Comparison of ENCODE assay signal across 23 mouse cellular contexts in the genomic region with DNA sequence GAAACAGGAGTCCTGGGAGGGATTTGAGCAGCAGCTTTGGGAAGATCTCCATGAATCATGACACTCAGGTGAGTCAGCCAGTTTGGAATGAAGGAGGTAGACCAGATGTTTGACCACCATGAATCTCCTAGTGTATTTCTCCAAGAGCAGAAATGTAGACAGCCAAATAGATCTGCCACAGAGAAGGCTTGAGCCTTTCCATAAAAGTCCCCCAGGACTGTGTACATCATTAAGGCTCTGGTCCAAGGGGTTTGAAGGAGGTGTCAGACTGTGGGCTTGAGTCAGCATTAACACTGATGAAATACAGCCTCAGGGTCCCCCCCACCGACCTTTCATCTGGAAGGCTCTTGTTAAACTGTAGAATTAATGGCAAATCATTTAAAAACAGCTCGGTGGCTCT. TPM values are rescaled to one million over a fixed set of nuclear protein-coding genes. Genes with fewer than 3 reads are reported as not detected.
DNase-seq lines count a peak whose midpoint lies in the region; ATAC-seq lines count a peak whose summit lies in the region.
"Had no signal": no experiment of that assay in that cellular context is flagged by ENCODE, and none has a peak within 500 bp of the region (broad histone marks: within the 10 kb centered on the region; RNA-seq: fewer than 3 reads in every experiment).

No protein-coding gene starts in this region.

- H3K9me3 ChIP-seq in kidney, embryonic 14.5 days (ENCODE audit: control insufficient read depth, low read length) = peaks cover 3% of the 10 kb centered on the region; the same call in 1 of the 2 replicates
- H3K9me3 ChIP-seq in lung, embryonic 15.5 days = no peaks in the 10 kb centered on the region
- H3K9me3 ChIP-seq: embryonic facial prominence, embryonic 15.5 days; hindbrain, embryonic 15.5 days; limb, embryonic 10.5 days had no signal

- H3K4me1 ChIP-seq in kidney, embryonic 14.5 days (ENCODE audit: control insufficient read depth, insufficient read depth, low read length) = no peaks in the 10 kb centered on the region
- no peaks in the 10 kb centered on the region for H3K4me1 ChIP-seq in lung, embryonic 15.5 days
- H3K4me1 ChIP-seq: embryonic facial prominence, embryonic 15.5 days; hindbrain, embryonic 15.5 days had no signal

- H3K4me3 ChIP-seq in kidney, embryonic 14.5 days (ENCODE audit: low read length) = no peak overlapping the region
- no peak overlapping the region for H3K4me3 ChIP-seq in lung, embryonic 15.5 days
- H3K4me3 ChIP-seq: embryonic facial prominence, embryonic 15.5 days; forebrain, embryonic 10.5 days; hindbrain, embryonic 15.5 days; left cerebral cortex, adult 2 months; limb, embryonic 10.5 days had no signal

- H3K9ac ChIP-seq in kidney, embryonic 14.5 days (ENCODE audit: low read depth, low read length) = no peak overlapping the region
- H3K9ac ChIP-seq in lung, embryonic 15.5 days = no peak overlapping the region
- H3K9ac ChIP-seq: embryonic facial prominence, embryonic 15.5 days; hindbrain, embryonic 15.5 days had no signal

- no peak overlapping the region for H3K4me2 ChIP-seq in kidney, embryonic 14.5 days (replicated peaks; ENCODE audit: low read depth, low read length)
- no peak overlapping the region for H3K4me2 ChIP-seq in lung, embryonic 15.5 days
- H3K4me2 ChIP-seq: embryonic facial prominence, embryonic 15.5 days; hindbrain, embryonic 15.5 days; midbrain, embryonic 11.5 days had no signal

- DNase-seq in kidney, postnatal 25 days = no peak
- no peak for DNase-seq in lung, postnatal 14 days
- DNase-seq in forelimb bud, embryonic 11.5 days (ENCODE audit: low read depth, low spot score) = peak; percentile 27
- DNase-seq in thymus, postnatal 25 days = no peak
- no peak for DNase-seq in adrenal gland, postnatal 36 days
- DNase-seq: cerebellum, adult 11-12 months; cerebellum, postnatal 14 days; gastrocnemius, postnatal 10 days; thymus, postnatal 36 days had no signal

- H3K27ac ChIP-seq in kidney, embryonic 14.5 days (ENCODE audit: low read depth, low read length) = no peak overlapping the region
- H3K27ac ChIP-seq in lung, embryonic 15.5 days = no peak overlapping the region
- H3K27ac ChIP-seq: embryonic facial prominence, embryonic 15.5 days; forebrain, embryonic 10.5 days; hindbrain, embryonic 15.5 days; left cerebral cortex, adult 2 months; limb, embryonic 10.5 days had no signal

- 22% methylated on average over 2 of the region's 2 CpGs for whole genome bisulfite sequencing in kidney, embryonic 14.5 days
- WGBS in lung, embryonic 15.5 days = 40% methylated on average over 2 of the region's 2 CpGs

- H3K27me3 ChIP-seq in kidney, embryonic 14.5 days (ENCODE audit: control insufficient read depth, insufficient read depth, low read length) = no peaks in the 10 kb centered on the region
- H3K27me3 ChIP-seq in lung, embryonic 15.5 days = no peaks in the 10 kb centered on the region
- H3K27me3 ChIP-seq: embryonic facial prominence, embryonic 15.5 days; hindbrain, embryonic 15.5 days had no signal

- no peaks in the 10 kb centered on the region for H3K36me3 ChIP-seq in kidney, embryonic 14.5 days (ENCODE audit: control insufficient read depth, insufficient read depth, low read length)
- no peaks in the 10 kb centered on the region for H3K36me3 ChIP-seq in lung, embryonic 15.5 days
- H3K36me3 ChIP-seq: embryonic facial prominence, embryonic 15.5 days; forebrain, embryonic 10.5 days; hindbrain, embryonic 15.5 days; limb, embryonic 10.5 days had no signal

- peak; percentile 75 for ATAC-seq in kidney, embryonic 14.5 days (ENCODE audit: low FRiP score, low TSS enrichment)
- ATAC-seq in lung, embryonic 15.5 days (ENCODE audit: borderline replicate concordance, extremely low read depth, low FRiP score, low TSS enrichment) = peak; percentile 19; the same call in 1 of the 2 replicates
- ATAC-seq: activated CD4-positive, CD25-positive, alpha-beta regulatory T cell, adult 4 months had no signal

RNA-seq across cellular contexts. Expression of gene Fam181a, which starts 29.3 kb away (rescaled TPM):
- not detected in 2 replicates for polyA plus RNA-seq in kidney, embryonic 14.5 days (2014; fragmentation: Nextera tagmentation; extraction: Ambion mirVana)
- polyA plus RNA-seq in lung, embryonic 15.5 days (2015; fragmentation: Nextera tagmentation; extraction: Ambion mirVana) = 0.34 TPM in 1 of 2 replicates, not detected in the other
- not detected for total RNA-seq in adrenal gland, postnatal 36 days (2021)
- total RNA-seq: adrenal gland, postnatal 14 days; gastrocnemius, postnatal 10 days; heart, adult 18-20 months; heart, postnatal 4 days; liver, adult 2 months had no signal
- polyA plus RNA-seq: activated CD4-positive, CD25-positive, alpha-beta regulatory T cell, adult 4 months; C2C12; embryonic facial prominence, embryonic 15.5 days; limb, embryonic 10.5 days; liver, adult 2 months had no signal

RNA-seq across cellular contexts. Expression of gene Prima1, which starts 39.5 kb away (rescaled TPM):
- 0.21 and 0.49 TPM in 2 replicates for polyA plus RNA-seq in kidney, embryonic 14.5 days (2014; fragmentation: Nextera tagmentation; extraction: Ambion mirVana)
- 0.34 and 0.36 TPM in 2 replicates for polyA plus RNA-seq in lung, embryonic 15.5 days (2015; fragmentation: Nextera tagmentation; extraction: Ambion mirVana)
- 1 to 10 TPM; 2.1 to 2.6 TPM for total RNA-seq in adrenal gland, postnatal 36 days (2021)
- total RNA-seq: liver, adult 2 months had no signal
- polyA plus RNA-seq: activated CD4-positive, CD25-positive, alpha-beta regulatory T cell, adult 4 months; C2C12; forebrain, embryonic 10.5 days; limb, embryonic 10.5 days; liver, adult 2 months had no signal
